Mouse (Mus musculus): ENCODE results near the gene Gm2888. TPM values are rescaled to one million over a fixed set of nuclear protein-coding genes. Genes with fewer than 3 reads are reported as not detected.
"Not testable (repeated sequence)": the region's sequence is repeated elsewhere in the genome, so short reads cannot be mapped to it uniquely, and the experiment has no call there.

Gm2888 gene
- not detected in 2 replicates for polyA plus RNA-seq (2012)

DNA sequence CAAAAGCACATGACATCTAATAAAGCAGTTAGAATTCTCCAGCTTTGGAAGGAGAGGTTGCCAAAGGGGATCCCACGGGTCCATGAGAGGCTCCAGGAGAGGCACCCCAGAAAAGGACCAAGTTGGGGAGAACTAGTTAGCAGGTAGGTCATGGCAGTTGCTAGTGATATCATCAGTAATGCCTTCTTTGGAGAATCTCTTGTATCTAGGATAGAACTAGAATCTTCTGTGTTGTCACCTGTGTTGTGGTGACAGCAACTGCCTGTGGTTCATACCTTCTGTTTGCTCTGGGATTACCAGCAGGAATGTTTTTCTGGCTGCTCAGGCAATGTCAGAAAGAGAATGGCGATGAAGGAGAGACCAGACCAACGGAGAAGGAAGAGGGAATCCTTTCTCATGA is at the start of gene Gm2888:
Gm2888 (plus strand) TSS at position 301 of the 400 bp plus-strand sequence.
- not testable (repeated sequence) for TF ChIP-seq GATA1 (IDR thresholded peaks at IDR 0.05; ENCODE audit: low read length)

DNA sequence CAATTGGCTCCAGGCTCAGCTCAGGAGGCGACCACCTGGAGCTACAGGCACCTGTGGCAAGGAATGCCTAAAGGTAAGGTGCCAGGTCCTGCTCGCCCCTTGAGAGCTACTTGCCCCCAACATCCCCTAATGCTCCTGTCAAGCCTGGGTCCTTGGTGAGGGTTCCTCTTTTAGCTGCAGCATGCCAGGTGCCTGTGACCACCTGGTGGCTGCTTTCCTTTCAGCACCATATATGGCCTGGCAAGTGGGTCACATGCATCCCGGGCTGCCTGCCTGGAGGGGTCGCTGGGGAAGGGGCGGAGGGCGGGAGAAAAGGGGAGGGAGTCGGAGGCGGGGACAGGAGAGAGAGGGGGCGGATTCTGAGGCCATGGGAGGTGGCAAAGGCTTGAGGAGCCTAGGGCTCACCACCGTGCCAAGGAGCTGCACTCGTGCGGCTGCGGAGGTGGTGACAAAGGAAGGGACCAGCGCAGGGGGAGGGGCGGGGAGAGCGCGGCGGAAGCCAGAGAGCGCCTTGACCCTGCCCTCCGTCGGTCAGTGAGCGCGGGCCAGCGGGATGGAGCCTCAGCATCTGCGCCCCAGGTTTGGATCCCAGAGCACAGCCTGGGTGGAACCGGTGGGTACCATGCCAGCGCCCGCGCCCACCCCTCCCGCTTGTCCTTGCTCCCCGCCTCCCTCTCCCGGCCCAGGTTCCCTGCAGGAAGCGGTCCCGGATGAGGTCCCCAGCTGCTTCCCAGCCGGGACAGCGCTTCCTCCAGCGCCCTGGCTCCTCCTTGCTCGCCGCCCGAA is 19.1 kb downstream of the Gm2888 start, which contains the start of gene Gm2897:
Gm2897 (plus strand) TSS at position 559 of the 786 bp plus-strand sequence.
- not testable (repeated sequence) for TF ChIP-seq GATA1 (IDR thresholded peaks at IDR 0.05; ENCODE audit: low read length)

Other genes starting within 250 kb of the Gm2888 start
- not detected in 2 replicates for gene Gm2897, start 19.3 kb downstream of the Gm2888 start, polyA plus RNA-seq (2012)
- gene Gm10340, start 104.0 kb downstream of the Gm2888 start, polyA plus RNA-seq (2012) = not detected in 2 replicates
- not detected in 2 replicates for gene Gm5795, start 158.3 kb downstream of the Gm2888 start, polyA plus RNA-seq (2012)
- gene D830030K20Rik, start 178.5 kb downstream of the Gm2888 start, polyA plus RNA-seq (2012) = not detected in 2 replicates